In genomic region chr5:65175035-65175917, GRCm38 (mm10) we compare ENCODE assay signal across 9 mouse cellular contexts. TPM values are rescaled to one million over a fixed set of nuclear protein-coding genes. Genes with fewer than 3 reads are reported as not detected.
DNase-seq lines count a peak whose midpoint lies in the region; ATAC-seq and TF ChIP-seq lines count a peak whose summit lies in the region.
"Had no signal": no experiment of that assay in that cellular context is flagged by ENCODE, and none has a peak within 500 bp of the region (broad histone marks: within the 10 kb centered on the region; RNA-seq: fewer than 3 reads in every experiment).

No protein-coding gene starts in this region.

- no peaks in the 10 kb centered on the region for H3K36me3 ChIP-seq in embryonic facial prominence, embryonic 14.5 days (ENCODE audit: control insufficient read depth, insufficient read depth, low read length)
- no peaks in the 10 kb centered on the region for H3K36me3 ChIP-seq in kidney, postnatal 0 days (ENCODE audit: insufficient read depth, low read length)
- no peaks in the 10 kb centered on the region for H3K36me3 ChIP-seq in liver, embryonic 15.5 days (replicated peaks)
- H3K36me3 ChIP-seq: limb, embryonic 12.5 days had no signal

- H3K4me1 ChIP-seq in lung, adult 2 months (ENCODE audit: control insufficient read depth, insufficient read depth, low read length) = no peaks in the 10 kb centered on the region
- peaks cover 9% of the 10 kb centered on the region for H3K4me1 ChIP-seq in embryonic facial prominence, embryonic 14.5 days (ENCODE audit: control insufficient read depth, insufficient read depth, low read length)
- H3K4me1 ChIP-seq in kidney, postnatal 0 days (replicated peaks; ENCODE audit: insufficient read depth, low read length) = 0 out of 2 replicates have a peak, but pooled peaks cover 5% of the 10 kb centered on the region
- H3K4me1 ChIP-seq in liver, embryonic 15.5 days (replicated peaks) = 0 out of 2 replicates have a peak, but pooled peaks cover 3% of the 10 kb centered on the region

- ATAC-seq in embryonic facial prominence, embryonic 14.5 days (ENCODE audit: low read depth) = peak; percentile 89
- peak; percentile 40; the same call in 1 of the 2 replicates for ATAC-seq in kidney, postnatal 0 days (replicated peaks; ENCODE audit: low FRiP score, low read depth)
- ATAC-seq in liver, embryonic 15.5 days (ENCODE audit: insufficient read depth) = peak; percentile 58
- no peak for ATAC-seq in megakaryocyte-erythroid progenitor cell, adult 5-6 weeks (replicated peaks; ENCODE audit: low FRiP score, low TSS enrichment, poor library complexity, severe bottlenecking)

- peak overlapping the region; percentile 40; the same call in 1 of the 2 replicates for H3K9ac ChIP-seq in embryonic facial prominence, embryonic 14.5 days (ENCODE audit: low read depth, low read length)
- no peak overlapping the region for H3K9ac ChIP-seq in kidney, postnatal 0 days (ENCODE audit: low read depth, low read length)
- no peak overlapping the region for H3K9ac ChIP-seq in liver, embryonic 15.5 days
- H3K9ac ChIP-seq: limb, embryonic 12.5 days had no signal

- TF ChIP-seq POLR2A in lung, adult 2 months (IDR thresholded peaks at IDR 0.05; ENCODE audit: borderline replicate concordance, extremely low read depth, low read depth, low read length) = no peak

- no peaks in the 10 kb centered on the region for H3K27me3 ChIP-seq in embryonic facial prominence, embryonic 14.5 days (replicated peaks; ENCODE audit: control insufficient read depth, insufficient read depth, low read length)
- no peaks in the 10 kb centered on the region for H3K27me3 ChIP-seq in kidney, postnatal 0 days (ENCODE audit: insufficient read depth, low read length)
- H3K27me3 ChIP-seq in liver, embryonic 15.5 days = no peaks in the 10 kb centered on the region
- H3K27me3 ChIP-seq: limb, embryonic 12.5 days had no signal

- H3K9me3 ChIP-seq in embryonic facial prominence, embryonic 14.5 days (ENCODE audit: control insufficient read depth, low read length) = no peaks in the 10 kb centered on the region
- no peaks in the 10 kb centered on the region for H3K9me3 ChIP-seq in kidney, postnatal 0 days (replicated peaks; ENCODE audit: low read length)
- H3K9me3 ChIP-seq in liver, embryonic 15.5 days (replicated peaks) = no peaks in the 10 kb centered on the region
- H3K9me3 ChIP-seq: limb, embryonic 12.5 days had no signal

- DNase-seq in lung, adult 2 months = peak; percentile 25
- no peak for DNase-seq in lung, postnatal 25 days (ENCODE audit: low spot score)
- peak; percentile 65 for DNase-seq in embryonic facial prominence, embryonic 14.5 days (ENCODE audit: low spot score)
- no peak for DNase-seq in kidney, postnatal 0 days (ENCODE audit: low spot score)
- DNase-seq in right cerebral cortex, postnatal 14 days = peak; percentile 63
- DNase-seq in urinary bladder, postnatal 14 days (ENCODE audit: low spot score) = no peak

- H3K4me3 ChIP-seq in lung, adult 2 months (replicated peaks; ENCODE audit: extremely low read depth, low read depth, low read length) = no peak overlapping the region
- no peak overlapping the region for H3K4me3 ChIP-seq in embryonic facial prominence, embryonic 14.5 days (ENCODE audit: low read depth, low read length)
- no peak overlapping the region for H3K4me3 ChIP-seq in kidney, postnatal 0 days (replicated peaks; ENCODE audit: low read depth, low read length)
- peak overlapping the region; percentile 22; the same call in 1 of the 2 replicates for H3K4me3 ChIP-seq in liver, embryonic 15.5 days (replicated peaks)
- H3K4me3 ChIP-seq: limb, embryonic 12.5 days had no signal

- no peak overlapping the region for H3K27ac ChIP-seq in embryonic facial prominence, embryonic 14.5 days (replicated peaks; ENCODE audit: low read depth, low read length)
- H3K27ac ChIP-seq in kidney, postnatal 0 days = no peak overlapping the region
- H3K27ac ChIP-seq in liver, embryonic 15.5 days (replicated peaks) = peak overlapping the region; percentile 41; the same call in 1 of the 2 replicates
- H3K27ac ChIP-seq: limb, embryonic 12.5 days had no signal

- no peak for TF ChIP-seq CTCF in lung, adult 2 months (IDR thresholded peaks at IDR 0.05; ENCODE audit: insufficient read depth, low read length)
- TF ChIP-seq CTCF in kidney, postnatal 0 days (IDR thresholded peaks at IDR 0.05; ENCODE audit: low read depth) = no peak

- WGBS in lung, adult 2 months = 65% methylated on average over 26 of the region's 26 CpGs
- 62% methylated on average over 26 of the region's 26 CpGs for WGBS in embryonic facial prominence, embryonic 14.5 days
- WGBS in kidney, postnatal 0 days = 67% methylated on average over 26 of the region's 26 CpGs
- WGBS in liver, embryonic 15.5 days (ENCODE audit: insufficient replicate concordance) = 58% methylated on average over 26 of the region's 26 CpGs

- H3K4me2 ChIP-seq in embryonic facial prominence, embryonic 14.5 days (ENCODE audit: low read depth, low read length) = peak overlapping the region; percentile 32
- H3K4me2 ChIP-seq in kidney, postnatal 0 days (ENCODE audit: low read length) = no peak overlapping the region
- peak overlapping the region; percentile 43 for H3K4me2 ChIP-seq in liver, embryonic 15.5 days
- H3K4me2 ChIP-seq: limb, embryonic 12.5 days had no signal

RNA-seq across cellular contexts. Expression of gene Wdr19, which starts 24.2 kb away (rescaled TPM):
- polyA plus RNA-seq in lung, adult 2 months (2012; rRNA removed) = 5.0 and 6.4 TPM in 2 replicates
- 8.7 and 11.8 TPM in 2 replicates for polyA plus RNA-seq in embryonic facial prominence, embryonic 14.5 days (2014; fragmentation: Nextera tagmentation; extraction: Ambion mirVana)
- polyA plus RNA-seq in kidney, postnatal 0 days (2015; fragmentation: Nextera tagmentation; extraction: Ambion mirVana) = 9.9 and 10.2 TPM in 2 replicates
- polyA plus RNA-seq in liver, embryonic 15.5 days (2015; fragmentation: Nextera tagmentation; extraction: Ambion mirVana) = 0.56 and 0.86 TPM in 2 replicates
- 1.5 and 9.1 TPM in 2 replicates for total RNA-seq in megakaryocyte-erythroid progenitor cell, adult 5-6 weeks (2014; fragmentation: Nextera tagmentation)
- 2.1 and 5.8 TPM in 2 replicates for total RNA-seq in megakaryocyte-erythroid progenitor cell, adult 5-6 weeks (2017)

Comparison
In these comparisons a context has a peak if more than half of its experiments do, and no peak if none do; other contexts are left out.
1. DNase-seq: peak in lung, adult 2 months (single experiment), embryonic facial prominence, embryonic 14.5 days (single experiment) and right cerebral cortex, postnatal 14 days (single experiment); none in lung, postnatal 25 days (single experiment), kidney, postnatal 0 days (single experiment) and urinary bladder, postnatal 14 days (single experiment).